Mouse (Mus musculus) lung, embryonic 15.5 days (tissue): ENCODE data around the gene Krt90. TPM values are rescaled to one million over a fixed set of nuclear protein-coding genes. Genes with fewer than 3 reads are reported as not detected.
"Not testable (repeated sequence)": the region's sequence is repeated elsewhere in the genome, so short reads cannot be mapped to it uniquely, and the experiment has no call there.

Source experiments
- ATAC-seq: fragments of 200-750 bp; cut with Nextera tagmentation; 2 replicates; pipeline ENCODE4 v1.8.0; 2017; ENCODE audit warnings: moderate number of reproducible peaks, borderline replicate concordance; ENCODE audit not compliant: low FRiP score, low TSS enrichment; ENCODE audit errors: extremely low read depth
- H3K27ac ChIP-seq: fragments of 300-500 bp; sonication (generic); 2 replicates; pipeline ENCODE4 v1.5.1; 2015; ENCODE audit warnings: moderate library complexity, mild to moderate bottlenecking, inconsistent platforms
- H3K27me3 ChIP-seq: fragments of 300-500 bp; sonication (generic); 2 replicates; pipeline ENCODE4 v1.6.1; 2015; ENCODE audit warnings: inconsistent platforms
- H3K36me3 ChIP-seq: fragments of 300-500 bp; sonication (generic); 2 replicates; pipeline ENCODE4 v1.6.1; 2015; ENCODE audit warnings: inconsistent platforms
- H3K4me1 ChIP-seq: fragments of 300-500 bp; sonication (generic); 2 replicates; pipeline ENCODE4 v1.6.1; 2015; ENCODE audit warnings: inconsistent platforms
- H3K4me2 ChIP-seq: fragments of 300-500 bp; sonication (generic); 2 replicates; pipeline ENCODE4 v1.6.1; 2015; ENCODE audit warnings: inconsistent platforms, mild to moderate bottlenecking, moderate library complexity
- H3K4me3 ChIP-seq: fragments of 300-500 bp; sonication (generic); 2 replicates; pipeline ENCODE4 v1.5.1; 2015; ENCODE audit warnings: mild to moderate bottlenecking, inconsistent platforms
- H3K9ac ChIP-seq: fragments of 300-500 bp; sonication (generic); 2 replicates; pipeline ENCODE4 v1.6.1; 2015; ENCODE audit warnings: inconsistent platforms
- H3K9me3 ChIP-seq: fragments of 300-500 bp; sonication (generic); 2 replicates; pipeline ENCODE4 v1.6.1; 2016; ENCODE audit warnings: inconsistent platforms
- WGBS: fragments of 180-500 bp; shearing (Covaris S2); methylation state at CpG from one replicate; pipeline ENCODE4 v1.1.7; 2015; 5-methylcytosine and 5-hydroxymethylcytosine counted together
- polyA plus RNA-seq: library from polyadenylated mRNA; unstranded; fragments of >200 nt; fragmentation: Nextera tagmentation; extraction: Ambion mirVana; gene quantifications from 2 replicates; pipeline ENCODE4 v1.2.1, GENCODE M21; 2015

The Krt90 gene
- polyA plus RNA-seq, 1 experiment from 2014 or later: 0.05 TPM

DNA sequence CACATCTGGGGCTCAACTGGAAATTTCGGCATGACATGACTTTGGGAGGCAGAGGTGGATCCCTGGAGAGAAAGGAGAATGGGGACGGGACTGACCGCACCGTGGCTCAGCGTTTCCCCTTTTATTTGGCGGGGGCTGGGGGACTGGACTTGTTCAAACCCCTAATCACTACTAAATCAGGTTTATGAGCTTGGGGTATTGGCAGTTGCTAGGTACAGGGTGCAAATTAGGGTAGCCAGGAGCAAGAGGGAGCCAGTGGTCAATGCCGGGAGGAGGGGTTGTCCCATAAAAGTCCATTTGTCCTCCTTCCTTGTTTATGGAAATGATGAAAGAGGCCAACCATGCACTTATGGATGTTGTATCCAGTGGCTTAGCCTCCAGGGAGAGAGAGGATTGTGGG lies 12.2 kb downstream of the Krt90 start, which contains the start of gene Krt82:
Gene Krt82, minus strand, starts transcription at position 101 of the 400 bp plus-strand sequence.
- 84% methylated on average over 7 of the region's 7 CpGs for WGBS
- 0 out of 2 replicates have a peak, but pooled peaks cover 13% of the 10 kb centered on the region for H3K27me3 ChIP-seq
- H3K9me3 ChIP-seq: no peaks in the 10 kb centered on the region

DNA sequence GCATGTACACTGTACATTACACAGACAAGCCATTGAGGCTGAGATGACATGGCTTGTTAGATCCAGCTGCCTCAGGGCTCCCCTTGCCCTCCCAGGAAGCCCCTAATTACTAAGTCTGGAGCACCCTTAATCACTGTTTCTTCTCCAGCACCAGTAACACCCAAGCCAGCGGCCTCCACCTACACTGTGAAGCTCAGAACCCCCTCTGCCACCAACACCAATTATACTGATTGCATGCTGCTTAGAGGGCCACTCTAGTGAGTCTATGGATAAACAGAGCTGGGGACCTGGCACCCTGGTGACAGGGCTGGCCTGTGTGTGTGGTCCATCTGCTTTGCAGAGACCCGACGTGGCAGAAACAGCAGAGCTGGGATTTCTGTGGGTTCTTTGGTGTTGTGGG lies 18.3 kb downstream of the Krt90 start:
- Histone ChIP-seq H3K27me3 (no peaks in the 10 kb centered on the region), H3K9me3 (no peaks in the 10 kb centered on the region), H3K4me2 (no peak overlapping the region), H3K4me1 (no peaks in the 10 kb centered on the region), H3K9ac (no peak overlapping the region), H3K4me3 (no peak overlapping the region), H3K36me3 (no peaks in the 10 kb centered on the region), H3K27ac (no peak overlapping the region)
- 61% methylated on average over 3 of the region's 3 CpGs for WGBS
- ATAC-seq: no peak

More for the DNA sequence above, 12.2 kb downstream of the Krt90 start, which contains the start of gene Krt82:
- Histone ChIP-seq H3K4me2 (no peak within 1 kb of the TSS), H3K4me1 (no peaks in the 10 kb centered on the region), H3K4me3 (no peak within 1 kb of the TSS), H3K9ac (no peak within 1 kb of the TSS), H3K27ac (no peak within 1 kb of the TSS), H3K36me3 (no peaks in the 10 kb centered on the region)
- no peak for ATAC-seq

DNA sequence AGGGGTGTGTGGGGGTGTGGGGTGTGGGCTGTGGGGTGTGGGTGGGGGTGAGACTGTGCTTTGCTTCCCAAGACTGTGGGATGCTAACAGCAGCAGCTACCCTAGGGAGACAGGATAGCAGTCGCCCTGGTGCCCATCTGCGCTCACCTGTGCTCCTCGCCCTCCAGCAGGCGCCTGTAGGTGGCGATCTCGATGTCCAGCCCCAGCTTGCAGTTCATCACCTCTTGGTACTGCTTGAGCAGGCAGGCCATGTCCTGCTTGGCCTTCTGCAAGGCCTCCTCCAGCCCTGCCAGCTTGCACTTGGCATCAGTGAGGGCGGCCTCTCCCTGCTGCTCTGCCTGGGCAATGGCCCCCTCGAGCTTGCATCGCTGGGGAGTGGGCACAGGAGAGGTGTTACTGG lies 20.2 kb downstream of the Krt90 start:
- WGBS: 54% methylated on average over 9 of the region's 9 CpGs
- no peak overlapping the region for H3K4me2 ChIP-seq
- no peak overlapping the region for H3K27ac ChIP-seq
- no peak overlapping the region for H3K4me3 ChIP-seq
- ATAC-seq: no peak
- no peaks in the 10 kb centered on the region for H3K36me3 ChIP-seq
- no peaks in the 10 kb centered on the region for H3K9me3 ChIP-seq
- H3K27me3 ChIP-seq: no peaks in the 10 kb centered on the region
- no peak overlapping the region for H3K9ac ChIP-seq
- peaks cover 9% of the 10 kb centered on the region; the same call in 1 of the 2 replicates for H3K4me1 ChIP-seq

DNA sequence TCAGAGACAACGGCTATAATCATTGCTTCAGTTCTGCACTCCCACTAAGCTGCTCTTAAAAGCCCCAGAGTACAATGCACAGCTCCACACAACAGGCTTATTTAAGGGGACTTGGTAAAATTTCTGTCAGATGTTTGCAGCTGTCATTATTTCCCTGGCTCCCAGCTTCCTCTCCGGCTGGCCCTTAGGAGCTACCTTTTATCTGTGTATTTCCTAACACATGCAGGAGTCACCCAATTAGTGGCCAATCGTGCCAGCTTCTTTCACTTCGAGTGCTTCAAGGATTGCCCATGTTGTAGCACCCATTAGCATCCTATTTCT lies 24.2 kb downstream of the Krt90 start:
- no peak overlapping the region for H3K27ac ChIP-seq
- H3K9ac ChIP-seq: no peak overlapping the region
- WGBS: 34% methylated on average over 4 of the region's 4 CpGs
- H3K9me3 ChIP-seq: no peaks in the 10 kb centered on the region
- H3K36me3 ChIP-seq: no peaks in the 10 kb centered on the region
- peaks cover 9% of the 10 kb centered on the region; the same call in 1 of the 2 replicates for H3K4me1 ChIP-seq
- no peak for ATAC-seq
- no peak overlapping the region for H3K4me2 ChIP-seq
- no peak overlapping the region for H3K4me3 ChIP-seq
- H3K27me3 ChIP-seq: no peaks in the 10 kb centered on the region

DNA sequence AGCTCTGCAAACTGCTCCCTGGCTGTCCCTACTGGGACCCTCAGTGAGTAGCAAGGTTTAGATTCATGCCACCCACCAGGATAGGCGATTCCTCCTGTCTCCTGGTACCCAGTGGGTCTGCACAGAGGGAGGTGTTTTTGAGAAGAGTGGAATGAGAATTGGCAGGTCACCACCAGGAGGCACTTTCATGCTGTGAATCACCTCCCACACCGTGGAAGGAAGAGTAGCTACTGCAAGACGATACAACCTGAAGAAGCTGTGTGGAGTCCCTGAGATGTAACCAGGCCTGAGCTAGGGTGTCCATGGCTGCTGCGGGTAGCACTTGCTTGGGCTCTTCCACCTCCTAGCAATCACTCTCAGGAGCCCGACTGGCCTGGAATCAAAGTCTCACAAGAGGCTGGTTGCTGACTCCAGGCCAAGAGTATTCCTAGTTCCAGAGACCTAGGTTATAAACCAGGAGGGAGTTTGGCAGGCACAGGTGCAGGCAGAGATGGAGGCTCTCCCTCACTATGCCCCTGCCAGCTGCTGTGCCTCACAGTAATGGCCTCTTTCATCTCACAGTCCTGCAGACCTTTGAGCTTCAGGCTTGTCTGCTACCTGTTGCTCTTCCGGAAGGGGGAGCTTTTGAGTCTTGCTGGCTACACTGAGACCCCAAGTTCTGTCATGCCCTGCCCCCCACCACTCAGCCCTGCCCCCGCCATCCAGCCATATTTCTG lies 24.7 kb downstream of the Krt90 start:
- no peak overlapping the region for H3K9ac ChIP-seq
- H3K4me2 ChIP-seq: no peak overlapping the region
- no peak overlapping the region for H3K27ac ChIP-seq
- no peaks in the 10 kb centered on the region for H3K27me3 ChIP-seq
- WGBS: 33% methylated on average over 7 of the region's 7 CpGs
- H3K36me3 ChIP-seq: no peaks in the 10 kb centered on the region
- H3K4me3 ChIP-seq: no peak overlapping the region
- H3K4me1 ChIP-seq: peaks cover 9% of the 10 kb centered on the region; the same call in 1 of the 2 replicates
- no peaks in the 10 kb centered on the region for H3K9me3 ChIP-seq
- no peak for ATAC-seq

DNA sequence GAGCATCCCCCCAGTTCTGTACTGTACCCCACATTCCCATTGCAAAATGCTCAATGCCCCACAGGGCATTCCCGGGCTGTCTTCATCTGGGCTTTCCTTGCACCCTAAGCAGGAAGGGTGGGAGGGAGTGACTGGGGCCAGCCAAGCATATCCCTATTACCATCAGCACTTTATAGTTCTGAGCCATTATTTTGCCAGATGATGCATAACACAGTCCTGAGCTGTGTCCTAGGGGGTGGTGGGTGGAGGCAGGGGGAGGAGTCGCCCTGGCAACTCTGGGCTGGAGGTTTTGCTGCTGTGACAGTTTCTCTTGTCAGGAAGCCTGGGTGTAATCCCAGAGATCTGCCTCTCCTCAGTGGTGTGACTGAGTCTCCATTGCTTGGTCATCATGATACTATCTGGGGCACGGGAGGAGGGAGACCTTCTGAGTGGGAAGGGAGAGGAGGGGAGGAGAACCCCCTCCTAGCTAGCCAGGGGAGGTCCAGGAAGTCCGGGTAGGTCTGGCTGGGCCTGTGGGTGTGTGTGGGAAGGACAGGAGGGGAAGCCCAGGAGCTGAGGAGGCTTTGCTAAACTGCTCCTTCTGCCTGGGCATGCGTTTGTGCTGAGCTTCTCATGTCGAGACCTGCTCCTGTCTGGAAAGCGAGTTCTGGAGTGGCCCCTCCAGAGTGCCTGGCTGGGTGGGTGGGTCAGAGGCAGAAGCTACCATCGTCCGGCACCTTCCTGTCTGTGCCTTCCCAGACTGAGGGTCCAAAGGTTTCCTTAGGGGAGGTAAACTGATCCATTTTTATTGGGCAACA lies 26.5 kb downstream of the Krt90 start:
- ATAC-seq: peak; percentile 59; the same call in 1 of the 2 replicates
- WGBS: 49% methylated on average over 9 of the region's 9 CpGs
- H3K27ac ChIP-seq: no peak overlapping the region

DNA sequence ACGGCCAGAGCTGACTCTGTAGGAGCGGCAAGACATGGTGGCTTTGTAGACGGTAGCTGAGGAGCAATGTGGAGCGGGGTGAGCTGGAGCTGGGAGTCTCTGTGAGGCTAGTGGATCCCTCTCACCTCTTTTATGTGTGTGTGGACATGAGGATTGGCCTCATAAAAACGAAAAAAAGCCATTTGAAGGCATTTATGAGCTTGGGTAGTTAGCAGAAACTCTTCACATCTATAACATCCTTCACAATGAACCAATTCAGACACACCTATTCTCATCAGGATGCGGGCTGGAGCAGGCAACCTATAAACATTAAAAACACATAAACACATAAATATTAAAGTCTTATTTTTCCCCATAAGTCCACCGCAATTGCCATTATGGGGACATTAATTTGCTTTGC lies 30.0 kb downstream of the Krt90 start, which contains the start of gene Krt84:
Gene Krt84, minus strand, starts transcription at position 101 of the 400 bp plus-strand sequence.
- no peak within 1 kb of the TSS for H3K27ac ChIP-seq
- 0 out of 2 replicates have a peak, but pooled peaks cover 1% of the 10 kb centered on the region for H3K4me1 ChIP-seq
- no peak for ATAC-seq
- no peak within 1 kb of the TSS for H3K4me3 ChIP-seq
- no peaks in the 10 kb centered on the region for H3K9me3 ChIP-seq
- WGBS: 81% methylated on average over 7 of the region's 7 CpGs
- no peak within 1 kb of the TSS for H3K4me2 ChIP-seq
- H3K27me3 ChIP-seq: no peaks in the 10 kb centered on the region
- no peak within 1 kb of the TSS for H3K9ac ChIP-seq
- H3K36me3 ChIP-seq: no peaks in the 10 kb centered on the region

More for the DNA sequence above, 26.5 kb downstream of the Krt90 start:
- Histone ChIP-seq H3K4me1 (peaks cover 9% of the 10 kb centered on the region; the same call in 1 of the 2 replicates), H3K4me3 (no peak overlapping the region), H3K27me3 (no peaks in the 10 kb centered on the region), H3K4me2 (no peak overlapping the region), H3K36me3 (no peaks in the 10 kb centered on the region), H3K9ac (no peak overlapping the region), H3K9me3 (no peaks in the 10 kb centered on the region)

DNA sequence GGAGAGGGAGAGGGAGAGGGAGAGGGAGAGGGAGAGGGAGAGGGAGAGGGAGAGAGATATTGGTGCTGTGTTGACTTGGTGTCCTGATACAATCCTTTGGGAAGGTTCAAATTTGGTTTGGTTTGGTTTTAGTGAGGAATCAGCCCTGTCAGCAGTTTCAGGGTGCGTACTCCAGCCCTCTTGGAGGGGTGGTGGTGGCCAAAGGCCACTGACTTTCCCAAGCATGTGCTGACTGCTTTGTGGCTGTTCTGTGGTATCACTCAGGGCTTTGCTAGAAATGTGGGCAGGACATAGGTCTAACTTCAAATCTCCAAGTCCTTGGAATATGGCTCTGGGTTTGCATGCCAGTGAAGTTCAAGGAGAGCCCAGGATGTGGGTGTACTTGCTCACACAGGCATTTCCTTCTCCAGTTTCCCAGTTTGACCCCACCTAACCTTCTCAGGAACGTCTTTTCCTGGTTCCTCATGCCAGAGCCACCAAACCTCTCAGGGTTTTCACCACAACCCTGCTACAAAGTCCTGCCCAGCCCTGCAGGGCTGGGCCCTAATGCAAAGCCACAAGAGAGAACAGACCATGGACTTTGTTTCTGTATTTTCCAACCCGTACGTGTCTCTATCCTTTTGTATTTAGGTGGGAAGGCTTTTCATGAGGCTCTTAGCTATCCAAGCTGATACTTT lies 40.1 kb downstream of the Krt90 start:
- Histone ChIP-seq H3K9me3 (no peaks in the 10 kb centered on the region), H3K4me2 (no peak overlapping the region), H3K9ac (no peak overlapping the region), H3K4me3 (no peak overlapping the region), H3K36me3 (no peaks in the 10 kb centered on the region), H3K4me1 (no peaks in the 10 kb centered on the region), H3K27me3 (peaks cover 4% of the 10 kb centered on the region; the same call in 1 of the 2 replicates), H3K27ac (no peak overlapping the region)
- ATAC-seq: no peak
- 65% methylated on average over 4 of the region's 4 CpGs for WGBS

DNA sequence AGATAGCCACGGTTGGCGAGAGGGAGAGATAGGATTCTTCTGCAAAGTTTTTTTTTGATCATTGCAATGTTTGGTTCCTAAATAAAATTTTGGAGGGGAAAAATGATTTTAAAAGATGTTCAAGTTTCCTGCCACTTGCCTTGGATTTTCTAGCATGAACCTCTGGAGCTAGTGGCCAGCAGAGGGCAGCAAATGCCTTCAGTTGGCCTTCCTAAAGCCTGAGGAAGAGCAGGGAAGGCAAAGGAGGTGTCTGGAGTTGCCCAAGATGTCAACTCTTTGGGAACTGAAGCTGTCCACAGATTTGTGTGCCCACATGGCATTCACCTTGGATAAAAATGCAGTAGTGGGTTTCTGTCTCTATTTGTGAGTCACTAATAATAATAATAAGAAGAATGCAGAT lies 43.0 kb downstream of the Krt90 start:
- Histone ChIP-seq H3K4me2 (no peak overlapping the region), H3K9ac (no peak overlapping the region), H3K4me1 (no peaks in the 10 kb centered on the region), H3K4me3 (no peak overlapping the region), H3K27me3 (peaks cover 4% of the 10 kb centered on the region; the same call in 1 of the 2 replicates), H3K36me3 (no peaks in the 10 kb centered on the region), H3K27ac (no peak overlapping the region), H3K9me3 (no peaks in the 10 kb centered on the region)
- no peak for ATAC-seq
- 22% methylated on average over 2 of the region's 2 CpGs for WGBS

DNA sequence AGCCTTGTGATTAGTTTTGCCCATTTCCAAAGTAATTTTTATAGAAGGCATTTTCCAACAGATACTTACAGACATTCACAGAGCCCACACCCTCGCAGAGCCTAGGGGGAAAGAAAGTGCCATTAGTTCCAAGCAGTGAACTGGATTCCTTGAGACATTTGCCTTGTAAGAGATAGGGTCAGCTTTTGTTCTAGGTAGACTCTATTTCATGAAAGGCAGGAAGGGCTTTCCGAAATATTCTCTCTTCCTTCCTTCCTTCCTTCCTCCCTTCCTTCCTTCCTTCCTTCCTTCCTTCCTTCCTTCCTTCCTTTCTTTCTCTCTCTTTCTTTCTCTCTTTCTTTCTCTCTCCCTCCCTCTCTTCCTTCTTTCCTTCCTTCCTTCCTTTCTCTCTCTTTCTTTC lies 45.6 kb downstream of the Krt90 start, which contains the start of gene Gm49425:
Gene Gm49425, minus strand, starts transcription at position 101 of the 400 bp plus-strand sequence.
- not testable (repeated sequence) for ATAC-seq, H3K4me1 ChIP-seq, H3K4me2 ChIP-seq, H3K9me3 ChIP-seq, H3K27ac ChIP-seq, H3K4me3 ChIP-seq, H3K27me3 ChIP-seq, H3K36me3 ChIP-seq, H3K9ac ChIP-seq
- WGBS: 63% methylated on average over 2 of the region's 2 CpGs

DNA sequence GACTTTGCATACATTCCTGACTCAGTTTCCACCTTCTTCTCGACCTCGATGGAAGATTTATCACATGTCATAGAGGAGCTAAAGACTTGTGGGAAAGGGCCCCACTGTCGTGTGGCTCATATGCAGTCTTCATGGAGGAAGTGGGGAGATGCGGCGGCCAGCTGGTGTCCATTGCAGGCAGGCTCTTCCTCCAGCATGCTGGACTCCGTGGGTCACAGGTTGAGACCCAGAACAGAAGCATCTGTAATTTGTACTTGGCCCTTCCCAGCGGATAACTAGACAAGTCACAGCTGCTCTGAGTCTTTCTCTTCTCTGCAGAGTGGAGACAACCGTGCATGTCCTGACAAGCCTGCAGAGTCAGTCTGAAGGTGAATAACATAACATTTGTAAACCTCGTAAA lies 54.5 kb downstream of the Krt90 start:
- Histone ChIP-seq H3K4me1 (no peaks in the 10 kb centered on the region), H3K4me2 (no peak overlapping the region), H3K27ac (no peak overlapping the region), H3K9me3 (no peaks in the 10 kb centered on the region), H3K27me3 (no peaks in the 10 kb centered on the region; the same call in 1 of the 2 replicates), H3K9ac (no peak overlapping the region), H3K4me3 (no peak overlapping the region), H3K36me3 (no peaks in the 10 kb centered on the region)
- 42% methylated on average over 9 of the region's 9 CpGs for WGBS
- ATAC-seq: no peak
